ENCODE assay signal across 8 mouse cellular contexts in genomic region chr2:163397905-163398304, GRCm38 (mm10). TPM values are rescaled to one million over a fixed set of nuclear protein-coding genes. Genes with fewer than 3 reads are reported as not detected.
DNase-seq lines count a peak whose midpoint lies in the region; ATAC-seq and TF ChIP-seq lines count a peak whose summit lies in the region.

Gene Jph2 (minus strand): TSS chr2:163397993.

- no peaks in the 10 kb centered on the region for H3K36me3 ChIP-seq in liver, adult 2 months (ENCODE audit: control insufficient read depth, insufficient read depth, low read length)
- H3K36me3 ChIP-seq in intestine, embryonic 15.5 days = no peaks in the 10 kb centered on the region

- TF ChIP-seq POLR2A in liver, adult 2 months (IDR thresholded peaks at IDR 0.05; ENCODE audit: extremely low read depth, insufficient read depth, low read length) = no peak

- no peak within 1 kb of the TSS for H3K9ac ChIP-seq in liver, adult 2 months (ENCODE audit: low read depth, low read length)
- peak within 1 kb of the TSS; percentile 33 for H3K9ac ChIP-seq in intestine, embryonic 15.5 days

- no peaks in the 10 kb centered on the region for H3K79me2 ChIP-seq in liver, adult 2 months (ENCODE audit: control insufficient read depth, insufficient read depth, low read length)

- 27% methylated on average over 10 of the region's 10 CpGs for WGBS in liver, adult 2 months
- WGBS in intestine, embryonic 15.5 days = 8% methylated on average over 10 of the region's 10 CpGs

- 0 out of 2 replicates have a peak, but pooled peaks cover 4% of the 10 kb centered on the region for H3K27me3 ChIP-seq in liver, adult 2 months (ENCODE audit: control insufficient read depth, insufficient read depth, low read length)
- no peaks in the 10 kb centered on the region for H3K27me3 ChIP-seq in intestine, embryonic 15.5 days (replicated peaks)

- no peak within 1 kb of the TSS for H3K27ac ChIP-seq in liver, adult 2 months (replicated peaks; ENCODE audit: insufficient read depth, low read depth, low read length)
- peak within 1 kb of the TSS; percentile 79 for H3K27ac ChIP-seq in intestine, embryonic 15.5 days

- peak; percentile 79 for ATAC-seq in intestine, embryonic 15.5 days

- no peak for DNase-seq in liver, adult 2 months (ENCODE audit: extremely low read depth, low read depth, low spot score)
- DNase-seq in liver = no peak
- DNase-seq in gastrocnemius, postnatal 10 days = peak; percentile 68
- peak; percentile 26 for DNase-seq in lung, postnatal 25 days (ENCODE audit: low spot score)
- no peak for DNase-seq in cerebellum, adult 11-12 months
- no peak for DNase-seq in thymus, adult 18-20 months
- DNase-seq in layer of hippocampus, postnatal 10 days (ENCODE audit: low spot score in 2 of 2) = no peak

- no peak for TF ChIP-seq CTCF in liver, adult 2 months (IDR thresholded peaks at IDR 0.05; ENCODE audit: low read depth, low read length)

- no peaks in the 10 kb centered on the region for H3K4me1 ChIP-seq in liver, adult 2 months (ENCODE audit: control insufficient read depth, insufficient read depth, low read length)
- 0 out of 2 replicates have a peak, but pooled peaks cover 3% of the 10 kb centered on the region for H3K4me1 ChIP-seq in intestine, embryonic 15.5 days (replicated peaks)

- H3K4me2 ChIP-seq in intestine, embryonic 15.5 days (replicated peaks) = peak within 1 kb of the TSS; percentile 52

- H3K4me3 ChIP-seq in liver, adult 2 months (ENCODE audit: insufficient read depth, low read depth, low read length) = peak within 1 kb of the TSS; percentile 12; the same call in 1 of the 2 replicates
- peak within 1 kb of the TSS; percentile 30 for H3K4me3 ChIP-seq in intestine, embryonic 15.5 days (replicated peaks)

- no peaks in the 10 kb centered on the region for H3K9me3 ChIP-seq in intestine, embryonic 15.5 days

RNA-seq across cellular contexts. Expression of gene Jph2, which starts in this region (rescaled TPM):
- 0.07 and 0.09 TPM in 2 replicates for total RNA-seq in liver, adult 2 months (2014; rRNA removed)
- polyA plus RNA-seq in liver, adult 2 months (2012; rRNA removed) = 0.07 and 0.10 TPM in 2 replicates
- total RNA-seq in gastrocnemius, postnatal 10 days (2021) = 100 to 1,000 TPM; 350 to 362 TPM
- polyA plus RNA-seq in intestine, embryonic 15.5 days (2015; fragmentation: Nextera tagmentation; extraction: Ambion mirVana) = 8.5 and 9.8 TPM in 2 replicates
- total RNA-seq in layer of hippocampus, postnatal 10 days (2021) = 1 to 10 TPM in 1 of 2 experiments, under 1 TPM in 1; 0.78 to 1.0 TPM

Comparison
In these comparisons a context has a peak if more than half of its experiments do, and no peak if none do; other contexts are left out.
1. RNA of gene Jph2 (total RNA-seq): 350 to 362 TPM in gastrocnemius, postnatal 10 days; 0.78 to 1.0 TPM in layer of hippocampus, postnatal 10 days and 0.07 to 0.09 TPM in liver, adult 2 months; every median in the first group is over 100 times any median in the second.
2. DNase-seq: peak in gastrocnemius, postnatal 10 days (single experiment) and lung, postnatal 25 days (single experiment); none in liver, adult 2 months (single experiment), liver (single experiment), cerebellum, adult 11-12 months (single experiment), thymus, adult 18-20 months (0 of 2) and layer of hippocampus, postnatal 10 days (0 of 2).